Mouse (Mus musculus): ENCODE data around the gene Gdpd3. TPM values are rescaled to one million over a fixed set of nuclear protein-coding genes. Genes with fewer than 3 reads are reported as not detected.
A peak's percentile ranks its signal among the peaks of the same experiment; 100 is the strongest.
"Not testable (repeated sequence)": the region's sequence is repeated elsewhere in the genome, so short reads cannot be mapped to it uniquely, and the experiment has no call there.

Gene Gdpd3
- polyA plus RNA-seq (2015; fragmentation: Nextera tagmentation; extraction: Ambion mirVana) = 1.6 and 3.1 TPM in 2 replicates

DNA sequence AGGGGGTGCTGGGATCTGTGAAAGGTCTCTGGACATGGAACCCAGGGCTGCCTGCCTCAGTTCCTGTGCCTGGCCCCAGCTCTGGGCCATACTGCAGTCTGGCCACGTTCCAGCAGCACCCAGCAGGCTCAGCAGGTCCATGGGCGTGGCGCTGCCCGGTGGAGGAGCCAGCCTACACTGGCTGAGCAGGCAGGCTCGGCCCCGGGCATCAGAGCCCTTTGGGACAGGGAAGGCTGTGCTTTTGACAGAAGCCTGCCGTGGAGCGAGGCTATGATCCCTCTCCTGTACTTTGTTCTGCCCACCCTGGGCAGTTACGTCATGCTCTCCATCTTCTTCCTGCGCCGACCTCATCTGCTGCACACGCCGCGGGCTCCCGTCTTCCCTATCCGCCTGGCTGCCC lies at the start of gene Gdpd3:
Gene Gdpd3 (plus strand): TSS at position 134 of the 400 bp plus-strand sequence.
- no peak within 1 kb of the TSS for H3K4me3 ChIP-seq
- H3K4me1 ChIP-seq = peaks cover 22% of the 10 kb centered on the region
- no peak within 1 kb of the TSS for H3K27ac ChIP-seq
- ATAC-seq (ENCODE audit: insufficient number of reproducible peaks, insufficient read depth, low FRiP score, low TSS enrichment, low read depth) = no peak
- 0 out of 2 replicates have a peak within 1 kb of the TSS, but pooled peaks have one; percentile 12 for H3K9ac ChIP-seq
- no peaks in the 10 kb centered on the region for H3K27me3 ChIP-seq
- no peak within 1 kb of the TSS for H3K4me2 ChIP-seq
- WGBS = 87% methylated on average over 16 of the region's 16 CpGs
- peaks cover 77% of the 10 kb centered on the region for H3K36me3 ChIP-seq
- H3K9me3 ChIP-seq = no peaks in the 10 kb centered on the region

DNA sequence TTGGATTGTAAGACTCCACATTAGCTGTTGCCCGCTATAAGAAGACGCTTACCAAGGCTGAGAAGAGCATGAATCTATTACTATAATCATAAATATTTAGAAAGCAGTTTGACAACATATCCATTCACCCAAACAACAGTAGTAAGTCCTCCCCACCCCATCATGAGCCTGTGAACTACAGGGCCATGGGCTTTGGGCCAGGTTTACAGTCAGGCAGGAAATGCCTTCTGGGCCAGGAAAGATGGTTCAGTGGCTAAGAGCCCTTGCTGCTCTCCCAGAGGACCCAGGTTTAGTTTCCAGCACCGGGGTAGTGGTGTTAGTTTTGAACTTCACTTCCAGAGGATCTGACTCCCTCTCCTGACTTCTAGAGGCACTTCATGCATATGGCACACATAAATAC lies 48.6 kb upstream of the Gdpd3 start:
- no peak for ATAC-seq (ENCODE audit: insufficient number of reproducible peaks, insufficient read depth, low FRiP score, low TSS enrichment, low read depth)
- H3K4me2 ChIP-seq = no peak overlapping the region
- H3K4me1 ChIP-seq = no peaks in the 10 kb centered on the region
- no peak overlapping the region for H3K27ac ChIP-seq
- WGBS = 89% methylated on average over 3 of the region's 3 CpGs
- no peak overlapping the region for H3K9ac ChIP-seq
- no peaks in the 10 kb centered on the region for H3K36me3 ChIP-seq
- H3K4me3 ChIP-seq = no peak overlapping the region
- H3K27me3 ChIP-seq = no peaks in the 10 kb centered on the region
- H3K9me3 ChIP-seq = no peaks in the 10 kb centered on the region

DNA sequence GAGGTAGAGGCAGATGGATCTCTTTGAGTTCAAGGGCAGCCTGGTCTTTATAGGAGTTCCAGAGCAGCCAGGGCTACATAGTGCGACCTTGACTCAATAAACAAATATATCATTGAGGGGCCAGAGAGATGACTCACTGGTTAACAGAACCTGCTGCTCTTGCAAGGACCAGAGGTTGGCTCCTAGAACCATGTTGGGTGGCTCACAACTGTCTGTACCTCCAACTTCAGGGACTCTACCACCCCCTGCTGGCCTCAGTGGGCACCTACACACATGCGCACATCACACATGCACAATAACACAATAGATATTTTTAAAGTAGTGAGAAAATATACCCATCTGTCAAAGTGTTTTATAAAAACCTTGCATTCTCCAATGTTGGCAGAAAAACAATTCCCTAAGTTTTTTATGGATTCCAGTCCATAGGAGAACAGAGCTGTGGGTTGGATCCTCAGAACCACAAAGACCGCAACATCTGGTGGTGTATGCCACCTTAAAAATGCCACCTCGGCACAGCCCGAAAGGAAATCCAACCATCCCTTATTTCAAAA lies 47.3 kb upstream of the Gdpd3 start:
- Histone ChIP-seq H3K36me3 (no peaks in the 10 kb centered on the region), H3K4me1 (no peaks in the 10 kb centered on the region), H3K27me3 (no peaks in the 10 kb centered on the region), H3K27ac (no peak overlapping the region), H3K4me3 (no peak overlapping the region), H3K9ac (no peak overlapping the region), H3K9me3 (no peaks in the 10 kb centered on the region), H3K4me2 (no peak overlapping the region)
- ATAC-seq (ENCODE audit: insufficient number of reproducible peaks, insufficient read depth, low FRiP score, low TSS enrichment, low read depth) = no peak
- WGBS = 96% methylated on average over 5 of the region's 5 CpGs

DNA sequence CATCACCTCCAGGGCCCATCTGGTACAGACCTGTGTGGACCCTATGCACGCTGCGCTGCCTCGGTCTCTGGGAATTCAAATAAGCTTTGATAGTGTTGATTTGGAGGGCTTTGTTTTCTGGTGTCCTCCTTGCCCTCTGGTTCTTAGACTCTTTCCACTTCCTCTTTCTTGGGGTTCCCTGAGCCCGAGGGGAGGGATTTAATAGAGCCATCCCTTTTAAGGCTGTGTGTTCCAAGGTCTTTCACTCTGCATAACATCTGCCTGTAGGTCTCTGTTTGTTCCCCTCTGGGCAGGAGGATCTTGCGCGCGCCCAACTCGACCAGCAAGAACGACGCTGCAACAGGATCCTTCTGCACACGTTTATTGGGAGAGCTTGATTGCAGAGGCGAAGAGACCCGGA lies 44.5 kb upstream of the Gdpd3 start:
- no peak overlapping the region for H3K9ac ChIP-seq
- no peak overlapping the region for H3K27ac ChIP-seq
- no peaks in the 10 kb centered on the region for H3K9me3 ChIP-seq
- H3K27me3 ChIP-seq = no peaks in the 10 kb centered on the region
- no peak overlapping the region for H3K4me3 ChIP-seq
- ATAC-seq (ENCODE audit: insufficient number of reproducible peaks, insufficient read depth, low FRiP score, low TSS enrichment, low read depth) = no peak
- no peaks in the 10 kb centered on the region for H3K4me1 ChIP-seq
- H3K36me3 ChIP-seq = no peaks in the 10 kb centered on the region
- WGBS = 87% methylated on average over 13 of the region's 13 CpGs
- no peak overlapping the region for H3K4me2 ChIP-seq

DNA sequence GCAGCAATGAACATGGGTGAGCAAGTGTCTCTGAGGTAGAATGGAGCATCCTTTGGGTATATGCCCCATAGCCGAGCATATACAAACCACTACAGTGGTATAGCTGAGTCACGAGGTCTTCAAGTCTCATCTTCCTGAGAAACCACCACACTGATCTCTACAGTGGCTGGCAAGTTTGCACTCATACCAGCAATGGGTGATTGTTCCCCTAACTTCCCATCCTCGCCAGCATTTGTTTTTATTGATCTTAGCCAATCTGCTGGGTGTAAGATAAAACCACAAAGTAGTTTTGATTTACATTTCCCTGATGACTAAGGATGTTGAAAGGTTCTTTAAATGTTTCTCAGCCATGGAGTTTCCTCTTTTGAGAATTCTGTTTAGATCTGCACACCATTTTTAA lies 41.1 kb upstream of the Gdpd3 start:
- H3K9me3 ChIP-seq = no peaks in the 10 kb centered on the region
- H3K4me1 ChIP-seq = no peaks in the 10 kb centered on the region
- no peak overlapping the region for H3K4me3 ChIP-seq
- H3K27me3 ChIP-seq = no peaks in the 10 kb centered on the region
- no peak for ATAC-seq (ENCODE audit: insufficient number of reproducible peaks, insufficient read depth, low FRiP score, low TSS enrichment, low read depth)
- H3K9ac ChIP-seq = no peak overlapping the region
- H3K36me3 ChIP-seq = no peaks in the 10 kb centered on the region
- H3K4me2 ChIP-seq = no peak overlapping the region
- no peak overlapping the region for H3K27ac ChIP-seq
- 75% methylated on average over 3 of the region's 3 CpGs for WGBS

DNA sequence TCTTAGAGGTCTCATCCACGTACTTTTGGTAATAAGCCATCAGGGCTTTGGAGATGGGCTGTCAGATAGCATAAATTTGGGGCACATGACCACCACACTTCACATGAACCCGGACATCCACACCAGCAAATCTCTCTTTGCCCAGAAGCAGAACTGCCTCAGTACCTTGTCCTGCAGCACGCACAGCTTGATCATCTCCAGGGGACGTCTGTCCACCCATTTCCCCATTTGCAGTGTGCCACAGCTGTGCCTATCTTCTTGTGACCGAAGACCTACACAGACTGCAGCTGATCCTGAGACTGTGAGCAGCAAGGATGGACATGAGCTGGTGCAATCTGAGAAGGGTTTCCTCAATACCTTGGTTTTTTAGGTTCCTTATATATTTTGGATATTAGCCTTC lies 40.5 kb upstream of the Gdpd3 start:
- H3K27ac ChIP-seq = no peak overlapping the region
- H3K4me3 ChIP-seq = no peak overlapping the region
- H3K27me3 ChIP-seq = no peaks in the 10 kb centered on the region
- no peak overlapping the region for H3K4me2 ChIP-seq
- H3K4me1 ChIP-seq = no peaks in the 10 kb centered on the region
- no peaks in the 10 kb centered on the region for H3K9me3 ChIP-seq
- ATAC-seq (ENCODE audit: insufficient number of reproducible peaks, insufficient read depth, low FRiP score, low TSS enrichment, low read depth) = no peak
- WGBS = 79% methylated on average over 5 of the region's 5 CpGs
- no peaks in the 10 kb centered on the region for H3K36me3 ChIP-seq
- H3K9ac ChIP-seq = no peak overlapping the region

DNA sequence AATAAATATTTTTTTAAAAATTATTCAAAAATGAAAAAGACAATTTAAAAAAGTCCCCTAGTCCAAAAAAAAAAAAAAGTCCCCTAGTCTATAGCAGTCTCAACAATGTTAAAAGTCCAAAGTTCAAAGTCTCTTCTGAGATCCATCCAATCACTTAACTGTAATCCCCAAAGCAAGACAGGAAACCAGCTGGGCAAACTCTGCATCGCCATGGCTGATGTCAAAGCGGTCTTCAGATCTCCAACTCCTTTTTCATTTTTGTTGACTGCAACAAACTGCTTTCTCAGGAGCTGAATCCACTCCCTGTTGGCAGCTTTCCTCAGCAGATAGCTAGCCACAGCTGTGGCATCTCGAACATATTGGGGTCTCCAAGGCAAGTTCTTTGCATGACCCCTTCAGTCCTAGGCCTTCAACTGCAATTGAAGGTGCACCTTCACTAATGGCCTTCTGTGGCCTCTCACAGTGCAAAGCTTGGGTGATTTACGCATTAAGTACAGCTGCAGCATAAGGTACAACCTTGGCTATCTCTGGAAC lies 35.8 kb upstream of the Gdpd3 start:
- WGBS = 84% methylated on average over 4 of the region's 4 CpGs
- not testable (repeated sequence) for H3K27ac ChIP-seq; H3K36me3 ChIP-seq; H3K9me3 ChIP-seq; H3K9ac ChIP-seq; H3K4me2 ChIP-seq; H3K4me1 ChIP-seq; ATAC-seq (ENCODE audit: insufficient number of reproducible peaks, insufficient read depth, low FRiP score, low TSS enrichment, low read depth); H3K27me3 ChIP-seq; H3K4me3 ChIP-seq

DNA sequence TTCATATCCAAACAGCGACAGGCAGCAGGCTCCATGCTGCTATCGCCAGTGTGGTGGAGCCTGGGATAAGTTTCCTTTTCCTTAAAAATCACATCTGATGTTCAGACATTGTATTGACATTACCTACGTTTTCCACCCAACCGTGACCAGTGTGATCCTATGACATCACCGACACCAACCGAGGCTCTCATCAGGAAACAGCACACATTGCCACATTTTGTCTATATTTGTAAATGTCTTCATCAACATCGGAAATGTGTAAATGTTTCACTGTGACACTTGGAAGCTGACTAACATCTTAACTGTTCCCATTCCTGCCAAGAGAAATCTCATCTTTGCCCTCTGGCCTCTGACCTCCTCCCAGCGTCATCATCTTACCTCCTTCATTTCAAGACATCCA lies 30.0 kb upstream of the Gdpd3 start:
- Histone ChIP-seq H3K4me2 (no peak overlapping the region), H3K4me3 (no peak overlapping the region), H3K27me3 (no peaks in the 10 kb centered on the region), H3K36me3 (no peaks in the 10 kb centered on the region), H3K27ac (no peak overlapping the region), H3K9ac (no peak overlapping the region), H3K9me3 (no peaks in the 10 kb centered on the region), H3K4me1 (no peaks in the 10 kb centered on the region)
- WGBS = 75% methylated on average over 8 of the region's 8 CpGs
- no peak for ATAC-seq (ENCODE audit: insufficient number of reproducible peaks, insufficient read depth, low FRiP score, low TSS enrichment, low read depth)

DNA sequence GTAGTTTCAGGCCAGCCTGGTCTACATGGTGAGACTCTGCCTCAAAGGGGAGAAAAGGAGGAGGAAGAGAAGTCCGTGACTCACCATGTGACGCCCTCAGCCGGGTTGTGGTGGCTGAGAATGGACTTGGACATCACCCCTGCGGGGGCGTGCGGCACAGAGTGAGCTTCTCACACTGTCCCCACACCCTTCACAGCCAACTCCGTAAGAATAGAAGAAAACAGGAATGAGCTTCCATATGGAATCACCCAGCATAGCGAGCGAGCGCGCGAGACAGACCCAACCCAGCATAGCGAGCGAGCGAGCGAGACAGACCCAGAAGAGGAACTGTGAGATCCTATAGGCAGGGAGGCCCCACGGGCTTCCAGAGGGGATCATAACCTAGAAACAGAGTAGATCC lies 26.6 kb upstream of the Gdpd3 start:
- Histone ChIP-seq H3K9me3 (no peaks in the 10 kb centered on the region), H3K4me1 (no peaks in the 10 kb centered on the region), H3K4me3 (no peak overlapping the region), H3K9ac (no peak overlapping the region), H3K27ac (no peak overlapping the region), H3K36me3 (no peaks in the 10 kb centered on the region), H3K27me3 (no peaks in the 10 kb centered on the region), H3K4me2 (no peak overlapping the region)
- WGBS = 87% methylated on average over 17 of the region's 17 CpGs
- ATAC-seq (ENCODE audit: insufficient number of reproducible peaks, insufficient read depth, low FRiP score, low TSS enrichment, low read depth) = no peak

DNA sequence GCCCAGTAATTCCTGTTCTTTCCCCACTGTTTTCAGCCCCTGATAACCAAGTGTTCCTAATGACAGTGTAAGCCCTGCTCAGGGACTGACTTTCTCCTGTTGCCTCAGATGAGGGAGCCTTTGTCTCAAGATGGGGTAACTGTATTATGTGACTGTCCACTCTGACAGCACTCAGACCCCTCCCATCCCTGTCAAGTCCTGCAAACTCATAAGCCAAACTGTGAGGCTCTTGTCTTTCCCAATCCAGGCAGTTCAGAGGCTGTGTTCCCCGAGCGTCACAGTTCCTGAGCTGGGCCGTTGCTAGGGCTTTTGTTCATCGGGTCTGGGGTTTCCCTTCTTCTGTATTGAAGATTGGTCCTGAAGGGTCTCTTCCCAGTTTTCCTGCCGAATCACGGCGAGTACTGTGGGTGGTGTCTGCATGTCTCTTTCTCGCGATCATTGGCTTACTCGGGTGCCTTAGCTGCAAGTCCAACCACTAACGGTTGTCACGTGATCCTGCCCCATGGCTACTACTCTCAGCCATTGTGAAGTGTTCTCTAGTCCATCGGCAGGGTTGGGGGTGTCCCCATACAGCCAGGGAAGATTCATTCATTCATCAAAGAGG lies 25.9 kb upstream of the Gdpd3 start:
- Histone ChIP-seq H3K36me3 (no peaks in the 10 kb centered on the region), H3K4me1 (no peaks in the 10 kb centered on the region), H3K9me3 (no peaks in the 10 kb centered on the region), H3K27me3 (no peaks in the 10 kb centered on the region), H3K4me3 (no peak overlapping the region), H3K27ac (no peak overlapping the region), H3K4me2 (no peak overlapping the region), H3K9ac (no peak overlapping the region)
- 81% methylated on average over 13 of the region's 13 CpGs for WGBS
- no peak for ATAC-seq (ENCODE audit: insufficient number of reproducible peaks, insufficient read depth, low FRiP score, low TSS enrichment, low read depth)

DNA sequence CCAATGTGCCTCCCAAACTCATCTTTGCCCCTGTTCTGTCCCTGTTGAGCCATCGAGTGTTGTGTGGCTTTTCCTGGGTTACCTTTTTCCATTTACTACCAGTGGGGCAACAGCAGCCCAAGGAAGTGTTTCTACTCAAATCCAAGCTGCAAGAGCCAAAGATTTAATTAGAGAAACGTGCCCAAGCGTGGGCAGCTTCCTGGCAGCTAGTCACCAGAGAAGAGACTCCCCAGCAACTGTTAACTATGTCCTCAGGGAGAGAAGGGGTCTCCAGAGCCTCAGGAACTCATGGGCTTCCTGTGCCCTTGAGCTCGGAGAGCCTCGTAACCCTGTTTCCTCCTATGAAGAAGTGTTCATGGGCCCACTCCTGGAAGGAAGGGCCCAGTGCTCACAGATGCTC lies 25.2 kb upstream of the Gdpd3 start:
- Histone ChIP-seq H3K27me3 (no peaks in the 10 kb centered on the region), H3K9ac (no peak overlapping the region), H3K27ac (no peak overlapping the region), H3K36me3 (no peaks in the 10 kb centered on the region), H3K4me2 (no peak overlapping the region), H3K4me3 (no peak overlapping the region), H3K9me3 (no peaks in the 10 kb centered on the region), H3K4me1 (peaks cover 1% of the 10 kb centered on the region; the same call in 1 of the 2 replicates)
- ATAC-seq (ENCODE audit: insufficient number of reproducible peaks, insufficient read depth, low FRiP score, low TSS enrichment, low read depth) = no peak
- whole genome bisulfite sequencing = 65% methylated on average over 5 of the region's 5 CpGs

DNA sequence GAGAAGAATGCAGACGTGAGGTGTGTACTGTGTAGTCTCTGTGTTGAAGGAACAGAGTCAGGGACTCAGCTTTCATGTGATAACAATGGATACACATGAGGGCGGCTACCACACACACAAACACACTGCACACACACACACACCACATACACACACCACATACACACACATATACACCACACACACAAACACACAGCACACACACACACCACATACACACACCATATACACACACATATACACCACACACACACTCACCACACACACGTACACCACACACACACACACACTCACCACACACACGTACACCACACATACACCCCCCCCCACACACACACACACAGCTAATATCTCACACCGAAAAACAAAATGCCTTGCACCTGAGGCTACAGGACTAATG lies 24.7 kb upstream of the Gdpd3 start:
- WGBS = 81% methylated on average over 5 of the region's 5 CpGs
- ATAC-seq (ENCODE audit: insufficient number of reproducible peaks, insufficient read depth, low FRiP score, low TSS enrichment, low read depth) = no peak

More for the DNA sequence above, 24.7 kb upstream of the Gdpd3 start:
- Histone ChIP-seq H3K9ac (no peak overlapping the region), H3K36me3 (no peaks in the 10 kb centered on the region), H3K4me2 (no peak overlapping the region), H3K4me3 (no peak overlapping the region), H3K9me3 (no peaks in the 10 kb centered on the region), H3K27ac (no peak overlapping the region), H3K27me3 (no peaks in the 10 kb centered on the region), H3K4me1 (peaks cover 4% of the 10 kb centered on the region; the same call in 1 of the 2 replicates)

Measured in embryonic facial prominence, embryonic 13.5 days (tissue).